Mouse (Mus musculus): ENCODE data around the gene Samd5.

The Samd5 gene

DNA sequence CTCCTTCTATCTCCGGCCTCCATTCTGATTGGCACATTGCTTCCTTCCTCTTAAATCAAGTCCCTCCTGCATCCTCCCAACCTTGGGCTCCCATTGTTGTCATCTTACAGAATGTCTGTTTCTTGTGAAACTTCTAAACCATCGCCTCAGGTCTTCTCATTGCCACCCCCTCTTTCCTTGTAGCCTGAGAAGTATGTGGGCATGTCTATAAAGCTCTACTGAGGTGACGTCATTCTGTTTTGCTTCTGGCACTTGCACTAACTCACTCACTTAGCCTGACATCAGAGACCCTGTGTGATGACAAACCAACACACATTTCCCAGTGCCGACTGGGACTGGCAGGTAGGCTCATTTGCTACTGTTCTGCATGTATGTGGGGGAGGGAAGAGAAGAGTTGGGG, 100.9 kb downstream of the Samd5 start:
- no peak for DNase-seq

Measured in kidney, postnatal 36 days (tissue).